Mouse (Mus musculus): ENCODE measurements around the gene Sap30. TPM values are rescaled to one million over a fixed set of nuclear protein-coding genes. Genes with fewer than 3 reads are reported as not detected.

Sap30 gene
- polyA plus RNA-seq, 1 experiment from 2014 or later: 19.9 TPM

DNA sequence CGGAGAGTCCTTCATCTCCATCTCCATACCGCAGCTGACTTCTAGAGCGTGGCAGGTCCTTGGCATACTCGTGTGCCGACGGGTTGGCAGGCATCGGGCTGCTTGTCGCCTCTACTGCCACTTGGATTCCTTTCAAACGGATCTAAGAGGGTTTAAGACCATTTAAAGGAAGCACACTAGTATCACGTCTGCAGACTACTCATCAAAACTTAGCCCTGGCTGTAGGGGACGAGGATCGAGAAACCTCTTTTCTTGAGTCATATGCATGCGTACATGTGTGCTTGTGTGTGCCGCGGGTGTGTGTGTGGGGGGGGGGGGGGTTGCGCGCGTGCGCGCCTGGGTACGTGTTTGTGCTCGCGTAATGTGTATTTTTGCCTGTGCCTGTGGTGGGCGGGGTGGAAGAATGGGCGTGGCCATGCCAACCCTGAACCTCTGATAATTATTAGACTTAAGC is 679 bp upstream of the Sap30 start:
- Histone ChIP-seq H3K9ac (ENCODE audit: low read depth, low read length) (peak overlapping the region; percentile 77; the same call in 1 of the 2 replicates), H3K4me1 (replicated peaks; ENCODE audit: control insufficient read depth, insufficient read depth, low read length) (0 out of 2 replicates have a peak, but pooled peaks cover 5% of the 10 kb centered on the region), H3K27ac (ENCODE audit: low read depth, low read length) (peak overlapping the region; percentile 51), H3K9me3 (ENCODE audit: control insufficient read depth) (no peaks in the 10 kb centered on the region), H3K36me3 (ENCODE audit: control insufficient read depth, insufficient read depth) (no peaks in the 10 kb centered on the region), H3K4me3 (ENCODE audit: low read depth, low read length) (peak overlapping the region; percentile 100), H3K27me3 (replicated peaks; ENCODE audit: control insufficient read depth, insufficient read depth, low read length) (no peaks in the 10 kb centered on the region), H3K4me2 (replicated peaks; ENCODE audit: low read depth) (peak overlapping the region; percentile 89)
- ATAC-seq: peak; percentile 34
- TF ChIP-seq CTCF (IDR thresholded peaks at IDR 0.05; ENCODE audit: low read depth): no peak
- WGBS: under 1% methylated on average over 25 of the region's 25 CpGs

DNA sequence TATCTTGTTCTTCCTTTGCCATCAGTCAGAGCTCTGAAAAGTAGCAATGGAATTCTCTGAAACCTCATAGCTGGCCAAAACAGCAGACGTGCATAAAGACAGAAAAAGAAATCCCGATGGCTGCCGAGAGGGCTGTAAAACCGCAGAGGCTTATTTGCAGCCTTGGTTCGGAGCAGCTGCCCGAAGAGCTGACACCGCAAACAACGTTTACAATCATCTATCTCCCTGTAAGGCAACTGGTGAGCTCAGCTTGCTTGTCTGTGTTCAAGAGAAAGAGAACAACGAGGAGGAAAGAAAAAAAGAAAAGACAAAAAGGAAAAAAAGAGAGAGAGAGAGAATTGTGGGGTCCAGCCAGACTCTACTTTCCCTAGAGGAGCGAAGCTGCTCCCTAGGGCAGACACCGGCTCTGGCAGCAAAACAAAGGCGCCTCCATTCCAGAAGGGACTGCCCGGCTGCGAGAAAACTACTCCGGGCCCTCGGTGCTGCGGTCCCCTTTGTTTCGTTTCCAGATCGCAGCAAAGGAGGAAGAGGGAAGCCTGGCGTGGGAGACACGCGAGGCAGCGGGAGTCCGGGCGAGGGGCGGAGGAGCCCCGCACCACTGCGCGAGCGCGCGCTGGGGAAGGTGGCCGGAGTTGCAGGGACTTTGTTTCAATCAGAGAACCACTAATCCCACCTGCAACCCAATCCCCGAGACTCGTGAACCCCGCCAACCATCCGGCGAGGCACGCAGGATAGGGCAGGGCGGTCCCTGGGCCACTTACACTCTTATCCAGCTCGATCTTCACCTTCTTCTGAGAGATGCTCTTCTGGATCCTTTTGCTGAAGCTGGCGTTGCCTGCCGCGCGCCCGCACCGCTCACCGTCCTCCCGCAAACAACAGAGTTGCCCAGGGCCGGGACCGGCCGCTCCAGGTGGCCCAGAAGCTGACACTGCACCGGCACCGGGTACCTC is 894 bp downstream of the Sap30 start:
- peak overlapping the region; percentile 77 for H3K9ac ChIP-seq (ENCODE audit: low read depth, low read length)
- H3K27me3 ChIP-seq (replicated peaks; ENCODE audit: control insufficient read depth, insufficient read depth, low read length): no peaks in the 10 kb centered on the region
- H3K4me1 ChIP-seq (replicated peaks; ENCODE audit: control insufficient read depth, insufficient read depth, low read length): 0 out of 2 replicates have a peak, but pooled peaks cover 5% of the 10 kb centered on the region
- 0 out of 2 replicates have a peak, but pooled peaks cover 2% of the 10 kb centered on the region for H3K36me3 ChIP-seq (ENCODE audit: control insufficient read depth, insufficient read depth)
- TF ChIP-seq CTCF (IDR thresholded peaks at IDR 0.05; ENCODE audit: low read depth): no peak
- peak overlapping the region; percentile 78 for H3K27ac ChIP-seq (ENCODE audit: low read depth, low read length)
- peak; percentile 28 for ATAC-seq
- peak overlapping the region; percentile 89 for H3K4me2 ChIP-seq (replicated peaks; ENCODE audit: low read depth)
- under 1% methylated on average over 54 of the region's 54 CpGs for WGBS
- no peaks in the 10 kb centered on the region for H3K9me3 ChIP-seq (ENCODE audit: control insufficient read depth)
- H3K4me3 ChIP-seq (ENCODE audit: low read depth, low read length): peak overlapping the region; percentile 100

DNA sequence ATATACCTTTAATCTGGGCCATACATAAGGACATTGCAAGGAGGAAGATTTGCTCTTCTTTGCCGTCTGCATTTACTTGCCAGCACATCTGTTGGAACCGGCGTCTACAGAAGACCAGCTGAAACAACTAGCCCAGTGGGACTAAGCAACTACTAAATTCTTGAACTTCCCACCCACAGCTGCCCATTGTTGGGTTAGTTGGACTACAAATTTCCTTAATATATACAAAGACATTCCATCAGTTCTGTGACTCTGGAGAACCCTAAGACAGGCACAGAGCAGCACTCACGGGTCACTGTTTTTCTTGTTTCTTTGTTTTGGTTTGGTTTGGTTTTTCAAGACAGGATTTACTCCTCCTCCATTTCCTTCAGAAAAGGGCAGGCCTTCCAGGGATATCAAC is 7.1 kb downstream of the Sap30 start:
- Histone ChIP-seq H3K4me3 (ENCODE audit: low read depth, low read length) (no peak overlapping the region), H3K4me2 (replicated peaks; ENCODE audit: low read depth) (no peak overlapping the region), H3K9ac (ENCODE audit: low read depth, low read length) (no peak overlapping the region), H3K27me3 (replicated peaks; ENCODE audit: control insufficient read depth, insufficient read depth, low read length) (no peaks in the 10 kb centered on the region), H3K4me1 (replicated peaks; ENCODE audit: control insufficient read depth, insufficient read depth, low read length) (0 out of 2 replicates have a peak, but pooled peaks cover 4% of the 10 kb centered on the region), H3K27ac (ENCODE audit: low read depth, low read length) (no peak overlapping the region), H3K36me3 (ENCODE audit: control insufficient read depth, insufficient read depth) (0 out of 2 replicates have a peak, but pooled peaks cover 3% of the 10 kb centered on the region), H3K9me3 (ENCODE audit: control insufficient read depth) (no peaks in the 10 kb centered on the region)
- 73% methylated on average over 4 of the region's 4 CpGs for WGBS
- ATAC-seq: no peak
- no peak for TF ChIP-seq CTCF (IDR thresholded peaks at IDR 0.05; ENCODE audit: low read depth)

DNA sequence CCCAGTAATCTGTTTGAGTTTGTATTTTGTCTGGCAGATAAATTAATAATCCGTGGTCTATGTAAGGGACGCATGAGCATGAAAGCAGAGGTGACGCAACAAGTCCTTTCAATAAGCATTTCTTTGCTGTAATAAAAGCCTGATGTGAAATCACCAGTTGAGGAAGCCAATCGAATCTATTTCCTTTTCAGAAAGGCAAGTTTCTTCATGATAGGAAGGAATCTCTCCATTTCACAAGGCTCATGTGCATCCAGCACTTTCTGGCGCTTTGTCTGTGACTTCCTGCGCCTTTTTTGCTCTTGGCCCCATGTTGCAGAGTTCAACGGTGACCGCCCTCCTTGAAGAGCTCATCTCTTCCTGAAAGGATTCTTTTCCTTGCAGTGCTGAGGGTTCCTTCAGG is 8.0 kb downstream of the Sap30 start:
- no peak overlapping the region for H3K4me2 ChIP-seq (replicated peaks; ENCODE audit: low read depth)
- TF ChIP-seq CTCF (IDR thresholded peaks at IDR 0.05; ENCODE audit: low read depth): no peak
- H3K9ac ChIP-seq (ENCODE audit: low read depth, low read length): no peak overlapping the region
- H3K36me3 ChIP-seq (ENCODE audit: control insufficient read depth, insufficient read depth): 0 out of 2 replicates have a peak, but pooled peaks cover 3% of the 10 kb centered on the region
- no peak overlapping the region for H3K27ac ChIP-seq (ENCODE audit: low read depth, low read length)
- H3K27me3 ChIP-seq (replicated peaks; ENCODE audit: control insufficient read depth, insufficient read depth, low read length): no peaks in the 10 kb centered on the region
- 89% methylated on average over 8 of the region's 8 CpGs for WGBS
- H3K4me1 ChIP-seq (replicated peaks; ENCODE audit: control insufficient read depth, insufficient read depth, low read length): no peaks in the 10 kb centered on the region
- no peak overlapping the region for H3K4me3 ChIP-seq (ENCODE audit: low read depth, low read length)
- no peaks in the 10 kb centered on the region for H3K9me3 ChIP-seq (ENCODE audit: control insufficient read depth)
- no peak for ATAC-seq

DNA sequence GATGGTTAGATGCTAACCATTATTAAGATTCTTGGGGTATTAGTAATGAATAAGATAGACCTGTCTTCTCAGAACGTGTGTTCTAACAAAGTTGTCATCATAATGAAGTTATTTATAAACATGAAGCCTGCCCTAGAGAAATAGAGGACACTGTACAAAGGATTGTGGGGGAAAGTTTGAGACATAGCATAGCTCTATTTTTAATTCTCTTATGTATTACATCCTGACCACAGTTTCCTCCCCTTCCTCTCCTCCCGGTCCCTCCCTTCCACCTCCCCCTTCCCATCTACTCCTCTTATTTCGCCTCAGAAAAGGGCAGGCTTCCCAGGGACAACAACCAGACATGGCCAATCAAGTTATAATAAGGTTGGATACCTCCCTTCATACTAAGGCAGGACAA is 9.3 kb downstream of the Sap30 start:
- H3K4me3 ChIP-seq (ENCODE audit: low read depth, low read length): no peak overlapping the region
- ATAC-seq: no peak
- no peaks in the 10 kb centered on the region for H3K9me3 ChIP-seq (ENCODE audit: control insufficient read depth)
- no peak overlapping the region for H3K9ac ChIP-seq (ENCODE audit: low read depth, low read length)
- no peak overlapping the region for H3K4me2 ChIP-seq (replicated peaks; ENCODE audit: low read depth)
- H3K36me3 ChIP-seq (ENCODE audit: control insufficient read depth, insufficient read depth): 0 out of 2 replicates have a peak, but pooled peaks cover 3% of the 10 kb centered on the region
- 67% methylated on average over 3 of the region's 3 CpGs for WGBS
- no peaks in the 10 kb centered on the region for H3K4me1 ChIP-seq (replicated peaks; ENCODE audit: control insufficient read depth, insufficient read depth, low read length)
- no peak overlapping the region for H3K27ac ChIP-seq (ENCODE audit: low read depth, low read length)
- no peak for TF ChIP-seq CTCF (IDR thresholded peaks at IDR 0.05; ENCODE audit: low read depth)
- no peaks in the 10 kb centered on the region for H3K27me3 ChIP-seq (replicated peaks; ENCODE audit: control insufficient read depth, insufficient read depth, low read length)

DNA sequence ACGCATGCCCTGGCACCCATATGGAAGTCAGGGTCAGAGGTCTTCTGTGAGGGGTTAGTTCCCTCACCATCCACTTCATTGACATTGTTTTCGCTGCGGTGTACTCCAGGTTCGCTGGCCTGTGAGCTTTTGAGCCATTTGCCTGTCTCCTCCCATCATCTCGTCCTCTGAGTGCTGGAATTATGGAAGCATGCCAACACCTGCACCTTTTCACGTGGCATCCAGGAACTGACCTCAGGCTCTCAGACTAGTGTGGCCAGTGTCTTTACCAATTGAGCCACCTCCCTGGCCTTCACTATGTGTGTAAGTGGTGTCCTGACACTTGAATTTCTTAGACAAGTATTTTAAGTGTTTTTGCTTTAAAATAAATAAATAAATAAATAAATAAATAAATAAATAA is 13.9 kb downstream of the Sap30 start:
- H3K36me3 ChIP-seq (ENCODE audit: control insufficient read depth, insufficient read depth): no peaks in the 10 kb centered on the region
- 0 out of 2 replicates have a peak, but pooled peaks cover 2% of the 10 kb centered on the region for H3K4me1 ChIP-seq (replicated peaks; ENCODE audit: control insufficient read depth, insufficient read depth, low read length)
- no peak overlapping the region for H3K4me2 ChIP-seq (replicated peaks; ENCODE audit: low read depth)
- WGBS: 69% methylated on average over 6 of the region's 6 CpGs
- ATAC-seq: no peak
- H3K27ac ChIP-seq (ENCODE audit: low read depth, low read length): no peak overlapping the region
- no peak overlapping the region for H3K9ac ChIP-seq (ENCODE audit: low read depth, low read length)
- H3K4me3 ChIP-seq (ENCODE audit: low read depth, low read length): no peak overlapping the region
- H3K9me3 ChIP-seq (ENCODE audit: control insufficient read depth): no peaks in the 10 kb centered on the region
- no peaks in the 10 kb centered on the region for H3K27me3 ChIP-seq (replicated peaks; ENCODE audit: control insufficient read depth, insufficient read depth, low read length)
- TF ChIP-seq CTCF (IDR thresholded peaks at IDR 0.05; ENCODE audit: low read depth): no peak

Measured in intestine, postnatal 0 days (tissue).